In genomic region chr15:6710341-6710740, GRCm38 (mm10) we compare ENCODE assay signal across 10 mouse cellular contexts. TPM values are rescaled to one million over a fixed set of nuclear protein-coding genes. Genes with fewer than 3 reads are reported as not detected.
DNase-seq lines count a peak whose midpoint lies in the region; ATAC-seq and TF ChIP-seq lines count a peak whose summit lies in the region.
"Had no signal": no experiment of that assay in that cellular context is flagged by ENCODE, and none has a peak within 500 bp of the region (broad histone marks: within the 10 kb centered on the region; RNA-seq: fewer than 3 reads in every experiment).

No protein-coding gene starts in this region.

- peak overlapping the region; percentile 92; the same call in 1 of the 2 replicates for H3K4me2 ChIP-seq in forebrain, embryonic 13.5 days
- H3K4me2 ChIP-seq in forebrain, embryonic 16.5 days (ENCODE audit: low read length): no peak overlapping the region
- peak overlapping the region; percentile 89 for H3K4me2 ChIP-seq in limb, embryonic 12.5 days
- H3K4me2 ChIP-seq in limb, embryonic 14.5 days (replicated peaks; ENCODE audit: low read depth, low read length, severe bottlenecking): peak overlapping the region; percentile 87; the same call in 1 of the 2 replicates
- H3K4me2 ChIP-seq in midbrain, postnatal 0 days (ENCODE audit: low read depth, low read length, poor library complexity, severe bottlenecking): no peak overlapping the region

- DNase-seq in limb, embryonic 10.5 days (ENCODE audit: low spot score): no peak
- no peak for DNase-seq in limb, embryonic 14.5 days (ENCODE audit: low spot score)
- DNase-seq in midbrain, postnatal 0 days (ENCODE audit: low spot score): no peak
- DNase-seq in layer of hippocampus, postnatal 25 days (ENCODE audit: extremely low spot score in 1 of 2, low spot score in 1 of 2): no peak
- DNase-seq in urinary bladder, postnatal 10 days (ENCODE audit: low spot score): no peak
- DNase-seq: cerebellum, postnatal 14 days; kidney, adult 2 months had no signal

- H3K4me1 ChIP-seq in forebrain, embryonic 13.5 days: peaks cover 38% of the 10 kb centered on the region
- H3K4me1 ChIP-seq in forebrain, embryonic 16.5 days (replicated peaks; ENCODE audit: control insufficient read depth, insufficient read depth, low read length): peaks cover 24% of the 10 kb centered on the region
- peaks cover 35% of the 10 kb centered on the region for H3K4me1 ChIP-seq in limb, embryonic 12.5 days (replicated peaks)
- H3K4me1 ChIP-seq in limb, embryonic 10.5 days: peaks cover 27% of the 10 kb centered on the region
- H3K4me1 ChIP-seq in limb, embryonic 14.5 days (ENCODE audit: control insufficient read depth, insufficient read depth, low read length): peaks cover 18% of the 10 kb centered on the region
- 0 out of 2 replicates have a peak, but pooled peaks cover 6% of the 10 kb centered on the region for H3K4me1 ChIP-seq in midbrain, postnatal 0 days (ENCODE audit: insufficient read depth, low read length)

- H3K36me3 ChIP-seq in forebrain, embryonic 13.5 days (ENCODE audit: poor library complexity, severe bottlenecking): no peaks in the 10 kb centered on the region
- no peaks in the 10 kb centered on the region for H3K36me3 ChIP-seq in forebrain, embryonic 16.5 days (ENCODE audit: control insufficient read depth, insufficient read depth)
- no peaks in the 10 kb centered on the region for H3K36me3 ChIP-seq in limb, embryonic 12.5 days
- no peaks in the 10 kb centered on the region for H3K36me3 ChIP-seq in limb, embryonic 10.5 days
- no peaks in the 10 kb centered on the region for H3K36me3 ChIP-seq in limb, embryonic 14.5 days (ENCODE audit: control insufficient read depth, insufficient read depth, low read length)
- no peaks in the 10 kb centered on the region for H3K36me3 ChIP-seq in midbrain, postnatal 0 days (ENCODE audit: insufficient read depth, low read length)

- H3K9ac ChIP-seq in forebrain, embryonic 13.5 days: no peak overlapping the region
- no peak overlapping the region for H3K9ac ChIP-seq in forebrain, embryonic 16.5 days (replicated peaks; ENCODE audit: low read depth, low read length)
- H3K9ac ChIP-seq in limb, embryonic 12.5 days (replicated peaks): no peak overlapping the region
- H3K9ac ChIP-seq in limb, embryonic 14.5 days (ENCODE audit: low read depth, low read length, severe bottlenecking): no peak overlapping the region
- H3K9ac ChIP-seq in midbrain, postnatal 0 days (replicated peaks; ENCODE audit: low read length, poor library complexity, severe bottlenecking): no peak overlapping the region

- no peak overlapping the region for H3K27ac ChIP-seq in forebrain, embryonic 13.5 days
- no peak overlapping the region for H3K27ac ChIP-seq in forebrain, embryonic 16.5 days (ENCODE audit: low read length)
- no peak overlapping the region for H3K27ac ChIP-seq in limb, embryonic 12.5 days
- no peak overlapping the region for H3K27ac ChIP-seq in limb, embryonic 10.5 days
- no peak overlapping the region for H3K27ac ChIP-seq in limb, embryonic 14.5 days (replicated peaks; ENCODE audit: low read depth, low read length)
- no peak overlapping the region for H3K27ac ChIP-seq in midbrain, postnatal 0 days (ENCODE audit: low read depth, low read length)

- 0 out of 2 replicates have a peak, but pooled peaks cover 3% of the 10 kb centered on the region for H3K27me3 ChIP-seq in forebrain, embryonic 13.5 days
- H3K27me3 ChIP-seq in forebrain, embryonic 16.5 days (replicated peaks; ENCODE audit: control insufficient read depth, insufficient read depth, low read length): no peaks in the 10 kb centered on the region
- 0 out of 2 replicates have a peak, but pooled peaks cover 3% of the 10 kb centered on the region for H3K27me3 ChIP-seq in limb, embryonic 12.5 days
- H3K27me3 ChIP-seq in limb, embryonic 10.5 days (ENCODE audit: low read depth, poor library complexity, severe bottlenecking): no peaks in the 10 kb centered on the region
- H3K27me3 ChIP-seq in limb, embryonic 14.5 days (ENCODE audit: control insufficient read depth, insufficient read depth, low read length): 0 out of 2 replicates have a peak, but pooled peaks cover 3% of the 10 kb centered on the region
- H3K27me3 ChIP-seq in midbrain, postnatal 0 days (ENCODE audit: insufficient read depth, low read length): no peaks in the 10 kb centered on the region

- no peaks in the 10 kb centered on the region for H3K9me3 ChIP-seq in forebrain, embryonic 13.5 days (replicated peaks)
- H3K9me3 ChIP-seq in forebrain, embryonic 16.5 days (ENCODE audit: control insufficient read depth, low read length): no peaks in the 10 kb centered on the region
- no peaks in the 10 kb centered on the region for H3K9me3 ChIP-seq in limb, embryonic 12.5 days
- no peaks in the 10 kb centered on the region for H3K9me3 ChIP-seq in limb, embryonic 10.5 days (replicated peaks)
- no peaks in the 10 kb centered on the region for H3K9me3 ChIP-seq in limb, embryonic 14.5 days (ENCODE audit: control insufficient read depth, low read length)
- no peaks in the 10 kb centered on the region for H3K9me3 ChIP-seq in midbrain, postnatal 0 days (ENCODE audit: low read length)

- peak overlapping the region; percentile 91 for H3K4me3 ChIP-seq in forebrain, embryonic 13.5 days
- no peak overlapping the region for H3K4me3 ChIP-seq in forebrain, embryonic 16.5 days (replicated peaks; ENCODE audit: low read length)
- no peak overlapping the region for H3K4me3 ChIP-seq in limb, embryonic 12.5 days (replicated peaks)
- H3K4me3 ChIP-seq in limb, embryonic 10.5 days: no peak overlapping the region
- peak overlapping the region; percentile 67; the same call in 1 of the 2 replicates for H3K4me3 ChIP-seq in limb, embryonic 14.5 days (replicated peaks; ENCODE audit: low read length)
- H3K4me3 ChIP-seq in midbrain, postnatal 0 days (ENCODE audit: low read depth, low read length): peak overlapping the region; percentile 3; the same call in 1 of the 2 replicates

- no peak for TF ChIP-seq POLR2A in limb, embryonic 14.5 days (IDR thresholded peaks at IDR 0.05; ENCODE audit: borderline replicate concordance, extremely low read depth, insufficient read depth, insufficient read length)

- no peak for ATAC-seq in forebrain, embryonic 13.5 days
- no peak for ATAC-seq in forebrain, embryonic 16.5 days
- ATAC-seq in limb, embryonic 12.5 days (ENCODE audit: insufficient number of reproducible peaks, insufficient read depth, low FRiP score, low TSS enrichment, low read depth): no peak
- no peak for ATAC-seq in limb, embryonic 14.5 days (ENCODE audit: low FRiP score, low read depth)
- ATAC-seq in midbrain, postnatal 0 days (ENCODE audit: low FRiP score): no peak

- 87% methylated on average over 7 of the region's 7 CpGs for WGBS in forebrain, embryonic 13.5 days
- WGBS in forebrain, embryonic 16.5 days: 75% methylated on average over 7 of the region's 7 CpGs
- WGBS in limb, embryonic 12.5 days: 79% methylated on average over 7 of the region's 7 CpGs
- 85% methylated on average over 7 of the region's 7 CpGs for WGBS in limb, embryonic 10.5 days
- 78% methylated on average over 7 of the region's 7 CpGs for WGBS in limb, embryonic 14.5 days
- WGBS in midbrain, postnatal 0 days: 78% methylated on average over 7 of the region's 7 CpGs

- TF ChIP-seq CTCF in midbrain, postnatal 0 days (IDR thresholded peaks at IDR 0.05): no peak

RNA-seq across cellular contexts. Expression of gene Rictor, which starts 2.2 kb away (rescaled TPM):
- polyA plus RNA-seq in forebrain, embryonic 13.5 days (2015; fragmentation: Nextera tagmentation; extraction: Ambion mirVana): 50.1 and 53.5 TPM in 2 replicates
- 61.6 and 67.3 TPM in 2 replicates for polyA plus RNA-seq in forebrain, embryonic 16.5 days (2015; fragmentation: Nextera tagmentation; extraction: Ambion mirVana)
- polyA plus RNA-seq in limb, embryonic 12.5 days (2016; fragmentation: Nextera tagmentation; extraction: Ambion mirVana): 46.5 and 46.8 TPM in 2 replicates
- 33.3 and 37.7 TPM in 2 replicates for polyA plus RNA-seq in limb, embryonic 10.5 days (2016; fragmentation: Nextera tagmentation; extraction: Ambion mirVana)
- 12.1 and 13.6 TPM in 2 replicates for polyA plus RNA-seq in limb, embryonic 14.5 days (2012; rRNA removed)
- polyA plus RNA-seq in limb, embryonic 14.5 days (2014; fragmentation: Nextera tagmentation; extraction: Ambion mirVana): 37.8 and 43.3 TPM in 2 replicates
- 32.1 and 41.5 TPM in 2 replicates for total RNA-seq in midbrain, postnatal 0 days (2014; rRNA removed)
- polyA plus RNA-seq in midbrain, postnatal 0 days (2015; fragmentation: Nextera tagmentation; extraction: Ambion mirVana): 30.2 and 36.8 TPM in 2 replicates
- 10 to 100 TPM; 43.1 to 43.9 TPM for total RNA-seq in layer of hippocampus, postnatal 25 days (2021)

Comparison
In these comparisons a context has a peak if more than half of its experiments do, and no peak if none do; other contexts are left out.
1. H3K4me2 ChIP-seq: peak in forebrain, embryonic 13.5 days (single experiment), limb, embryonic 12.5 days (single experiment) and limb, embryonic 14.5 days (single experiment); none in forebrain, embryonic 16.5 days (single experiment) and midbrain, postnatal 0 days (single experiment).
2. H3K4me3 ChIP-seq: peak in forebrain, embryonic 13.5 days (single experiment), limb, embryonic 14.5 days (single experiment) and midbrain, postnatal 0 days (single experiment); none in forebrain, embryonic 16.5 days (single experiment), limb, embryonic 12.5 days (single experiment) and limb, embryonic 10.5 days (single experiment).